Mouse (Mus musculus): ENCODE data around the gene Pdcd6ip. TPM values are rescaled to one million over a fixed set of nuclear protein-coding genes. Genes with fewer than 3 reads are reported as not detected.
"Not testable (repeated sequence)": the region's sequence is repeated elsewhere in the genome, so short reads cannot be mapped to it uniquely, and the experiment has no call there.

Pdcd6ip gene
- polyA plus RNA-seq, 1 experiment: 83.8 TPM

DNA sequence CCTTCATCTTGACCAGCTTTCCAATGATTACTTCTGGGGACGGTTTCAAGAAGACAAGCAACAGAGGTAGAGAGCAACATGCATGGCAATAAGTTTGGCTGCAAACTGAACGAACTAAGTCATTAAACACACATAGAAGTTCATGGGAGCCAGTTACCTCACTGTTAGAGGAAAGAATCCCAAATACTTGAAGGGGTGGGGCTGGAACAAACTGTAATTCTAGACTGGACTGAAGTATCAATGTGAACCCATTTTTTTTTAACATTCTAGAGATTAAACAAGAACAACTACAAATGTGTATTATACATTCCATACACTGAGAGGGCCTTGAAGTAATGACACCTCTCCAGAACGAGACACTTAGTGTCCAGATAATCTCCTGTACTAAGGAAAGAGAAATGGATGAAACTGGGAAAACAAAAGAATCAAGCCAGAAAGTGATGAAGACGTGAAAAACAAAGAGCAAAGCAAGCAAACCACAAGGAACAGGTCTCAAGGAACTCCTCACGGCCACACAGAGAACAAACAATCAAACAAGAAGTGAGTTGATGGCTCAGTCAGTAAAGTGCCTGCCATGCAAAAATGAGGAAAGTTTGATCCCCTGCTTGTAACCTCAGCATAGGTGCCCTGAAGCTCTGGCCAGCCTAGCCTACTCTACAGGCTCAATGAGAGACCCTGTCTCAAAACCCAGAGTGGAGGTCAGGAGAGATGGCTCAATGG is 6.5 kb downstream of the Pdcd6ip start:
- no peak for DNase-seq (ENCODE audit: low spot score)

- no peak for DNase-seq (ENCODE audit: low spot score)
Observed at GRCm38 (mm10) chr9:113687461-113687860, 20.6 kb downstream of the Pdcd6ip start.

GRCm38 (mm10) chr9:113673721-113674120 is 34.3 kb downstream of the Pdcd6ip start:
- no peak for DNase-seq (ENCODE audit: low spot score)

DNA sequence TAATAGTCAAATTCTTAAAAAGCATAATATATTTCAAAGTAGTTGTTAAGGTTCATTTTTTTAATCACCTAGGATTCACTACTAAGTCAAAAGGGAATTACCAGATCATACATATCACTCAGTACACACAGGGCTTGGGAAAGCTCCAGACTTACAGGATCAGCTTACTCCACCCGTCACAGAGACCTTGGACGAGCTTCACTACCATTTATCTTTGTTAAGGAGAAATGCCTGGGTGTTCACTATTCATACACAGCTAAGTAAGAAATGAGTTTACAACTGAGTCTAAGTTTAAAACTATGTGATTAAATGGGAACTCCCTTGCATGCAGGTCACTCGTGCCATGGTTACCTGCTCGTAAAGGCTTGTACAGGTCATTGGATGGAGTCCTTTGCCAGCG is 35.7 kb downstream of the Pdcd6ip start:
- no peak for DNase-seq (ENCODE audit: low spot score)

DNA sequence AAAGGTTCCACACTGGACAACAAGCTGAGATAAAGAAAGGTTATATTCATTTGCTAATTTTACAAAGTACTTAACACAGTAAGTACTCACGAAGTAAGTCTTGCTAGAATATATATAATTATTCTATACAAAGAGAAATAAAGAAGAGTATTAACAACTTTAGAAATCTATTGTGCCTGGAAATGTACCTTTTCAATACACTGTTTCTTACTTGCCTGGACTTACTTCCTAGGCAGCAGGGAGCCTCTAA is 37.3 kb downstream of the Pdcd6ip start:
- DNase-seq (ENCODE audit: low spot score): no peak

GRCm38 (mm10) chr9:113670105-113670856 is 37.8 kb downstream of the Pdcd6ip start:
- DNase-seq (ENCODE audit: low spot score): no peak

- DNase-seq (ENCODE audit: low spot score): no peak
Observed at GRCm38 (mm10) chr9:113663476-113663875, 44.6 kb downstream of the Pdcd6ip start.

GRCm38 (mm10) chr9:113657837-113658236 is 50.2 kb downstream of the Pdcd6ip start:
- no peak for DNase-seq (ENCODE audit: low spot score)

GRCm38 (mm10) chr9:113653571-113653970 is 54.5 kb downstream of the Pdcd6ip start:
- no peak for DNase-seq (ENCODE audit: low spot score)

- no peak for DNase-seq (ENCODE audit: low spot score)
Observed at GRCm38 (mm10) chr9:113650787-113651186, 57.3 kb downstream of the Pdcd6ip start.

DNA sequence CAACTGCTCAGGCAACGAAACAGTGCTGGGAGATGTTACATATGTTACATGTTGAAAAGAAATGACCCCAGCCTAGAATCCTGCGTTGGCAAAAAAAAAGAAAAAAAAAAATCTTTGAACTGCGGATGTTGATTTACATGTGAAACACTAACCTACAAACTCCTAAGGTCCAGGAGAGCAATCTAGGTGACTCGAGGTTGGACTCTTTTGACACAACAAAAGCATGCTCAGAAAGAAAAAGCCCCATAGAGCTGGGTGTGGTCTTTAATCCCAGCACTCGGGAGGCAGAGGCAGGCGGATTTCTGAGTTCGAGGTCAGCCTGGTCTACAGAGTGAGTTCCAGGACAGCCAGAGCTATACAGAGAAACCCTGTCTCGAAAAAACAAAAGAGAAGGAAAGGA is 58.8 kb downstream of the Pdcd6ip start:
- not testable (repeated sequence) for DNase-seq (ENCODE audit: low spot score)

GRCm38 (mm10) chr9:113645837-113646169 is 62.3 kb downstream of the Pdcd6ip start:
- no peak for DNase-seq (ENCODE audit: low spot score)

DNA sequence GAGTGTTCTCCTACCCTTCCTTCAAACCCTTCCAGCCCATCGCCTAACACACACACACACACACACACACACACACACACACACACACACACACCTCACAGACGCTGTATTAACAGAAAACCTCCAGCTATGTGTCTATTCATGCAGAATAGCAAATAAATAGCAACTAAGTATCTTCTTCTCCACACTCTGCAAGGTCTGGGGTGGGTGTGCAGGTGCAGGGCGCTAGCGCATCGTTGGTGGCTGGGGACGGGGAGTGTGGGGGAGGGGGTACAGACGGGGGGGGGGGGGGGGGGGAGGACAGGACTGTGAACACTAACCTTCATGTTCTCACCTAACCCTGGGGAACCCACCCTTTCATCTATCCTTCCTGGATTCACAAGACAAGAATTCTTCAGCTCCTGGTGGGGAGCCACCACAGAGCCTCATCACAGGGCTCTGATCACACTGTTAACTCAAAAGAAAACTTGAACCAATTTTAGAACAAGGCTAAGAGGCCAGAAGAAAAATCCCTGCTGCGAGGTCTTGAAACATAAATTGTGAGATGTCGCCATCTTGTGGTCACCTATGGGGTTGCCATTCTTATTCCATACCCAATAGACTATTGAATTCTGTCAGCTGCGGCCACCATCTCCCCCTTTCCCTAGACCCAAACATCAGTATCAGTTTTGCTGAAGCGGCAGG is 62.8 kb downstream of the Pdcd6ip start:
- no peak for DNase-seq (ENCODE audit: low spot score)

DNA sequence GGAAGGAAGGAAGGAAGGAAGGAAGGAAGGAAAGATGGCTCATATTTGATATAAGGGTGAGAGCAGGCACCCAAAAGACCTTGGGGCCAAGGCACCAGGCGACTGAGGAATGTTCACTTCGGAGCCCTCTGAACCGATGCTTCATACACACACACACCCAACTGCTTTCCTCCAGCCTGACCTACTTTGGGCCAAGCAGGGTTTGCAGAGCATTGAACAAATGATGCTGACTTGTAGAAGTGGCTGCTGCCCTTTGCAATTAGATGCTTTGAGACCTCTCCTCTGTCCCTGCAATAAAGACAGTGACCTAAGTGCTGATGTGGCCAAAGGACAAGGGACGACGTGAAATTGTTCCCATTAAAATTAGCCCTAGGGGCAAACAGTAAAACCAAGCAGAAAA is 63.4 kb downstream of the Pdcd6ip start:
- no peak for DNase-seq (ENCODE audit: low spot score)

- DNase-seq (ENCODE audit: low spot score): no peak
Observed at GRCm38 (mm10) chr9:113644076-113644475, 64.0 kb downstream of the Pdcd6ip start.

- no peak for DNase-seq (ENCODE audit: low spot score)
Observed at GRCm38 (mm10) chr9:113643669-113644068, 64.4 kb downstream of the Pdcd6ip start.

DNA sequence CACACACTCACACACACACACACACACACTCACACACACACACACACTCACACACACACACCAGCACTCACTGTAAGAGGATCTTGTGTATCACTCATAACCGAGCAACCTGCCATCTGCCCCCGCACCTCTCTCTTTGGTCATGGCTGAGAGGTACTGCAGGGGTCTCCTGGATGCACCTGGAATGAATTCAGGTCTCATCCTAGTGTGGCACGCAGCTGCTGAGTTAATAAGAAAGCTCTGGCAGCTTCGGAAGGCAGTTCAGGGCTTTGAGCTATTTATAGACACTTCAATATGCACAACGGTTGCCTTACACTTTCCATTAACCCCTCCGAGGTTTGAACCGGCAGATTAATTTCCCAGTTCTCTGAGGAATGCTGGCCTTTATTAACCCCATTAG is 73.1 kb downstream of the Pdcd6ip start:
- DNase-seq (ENCODE audit: low spot score): no peak

DNA sequence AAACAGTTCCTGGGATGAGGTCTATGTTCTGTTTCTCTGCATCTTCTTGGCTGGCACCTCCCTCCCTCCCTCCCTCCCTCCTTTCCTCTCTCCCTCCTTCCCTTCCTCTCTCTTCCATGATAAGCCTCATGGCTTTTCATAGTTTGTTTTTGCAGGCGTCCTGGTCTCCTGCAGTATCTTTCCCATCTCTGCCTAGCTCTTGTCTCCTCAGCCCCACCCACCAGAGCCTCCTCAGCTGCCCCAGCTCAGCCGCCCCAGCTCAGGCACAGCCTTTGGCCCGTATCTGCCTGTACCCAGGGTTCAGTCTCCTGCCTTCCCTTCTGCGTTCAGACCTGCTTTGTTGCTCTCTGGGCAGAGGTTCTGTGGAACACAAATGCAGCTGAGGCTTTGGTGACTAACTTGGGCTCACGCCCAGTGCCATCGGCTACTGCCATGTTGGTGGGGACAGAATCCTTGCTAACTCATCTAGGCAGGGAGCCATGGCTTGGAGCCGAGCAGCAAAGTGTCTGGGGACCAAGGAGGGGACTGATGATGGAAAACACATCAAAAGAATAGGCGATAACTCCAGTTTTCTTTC is 74.8 kb downstream of the Pdcd6ip start:
- no peak for DNase-seq (ENCODE audit: low spot score)

- no peak for DNase-seq (ENCODE audit: low spot score)
Observed at GRCm38 (mm10) chr9:113632350-113633043, 75.6 kb downstream of the Pdcd6ip start.

GRCm38 (mm10) chr9:113629632-113630031 is 78.4 kb downstream of the Pdcd6ip start:
- no peak for DNase-seq (ENCODE audit: low spot score)

DNA sequence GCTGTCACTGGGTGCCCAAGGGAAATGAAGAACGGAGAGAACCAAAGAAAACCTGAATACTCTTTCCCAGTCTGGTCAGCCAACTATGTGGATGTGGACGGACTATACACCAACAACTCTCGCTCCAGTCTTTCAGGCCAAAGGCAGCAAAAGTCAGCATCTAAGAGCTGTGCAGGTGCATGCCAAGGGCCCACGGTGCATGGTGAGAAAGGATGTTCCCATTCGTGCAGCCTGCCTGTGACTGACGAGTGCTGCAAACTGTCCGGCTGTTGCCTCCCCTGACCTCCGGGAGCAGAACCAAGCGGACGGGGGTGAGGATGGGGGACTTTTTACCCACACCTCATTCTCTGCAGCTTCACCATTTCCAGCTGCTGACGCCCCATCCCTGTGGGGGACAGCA is 78.9 kb downstream of the Pdcd6ip start:
- no peak for DNase-seq (ENCODE audit: low spot score)

DNA sequence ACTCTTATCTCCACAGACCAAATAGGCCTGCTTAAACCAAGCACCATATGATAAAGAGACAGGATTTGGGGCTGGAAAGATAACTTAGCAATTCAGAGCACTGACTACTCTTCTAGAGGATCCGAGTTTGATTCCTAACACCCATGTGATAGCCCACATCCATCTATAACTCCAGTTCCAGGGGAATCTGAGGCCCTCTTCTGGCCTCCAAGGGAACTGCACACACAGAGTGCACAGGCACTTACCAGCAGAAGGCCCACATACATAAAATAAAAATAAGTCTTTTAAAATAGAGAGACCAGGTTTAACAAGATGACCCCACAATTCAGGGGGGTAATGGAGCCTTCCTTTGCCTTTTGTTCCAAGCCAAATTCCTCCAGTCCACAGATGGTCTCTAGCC is 79.3 kb downstream of the Pdcd6ip start:
- DNase-seq (ENCODE audit: low spot score): no peak

Measured in urinary bladder, adult 2 months (tissue).